Mouse (Mus musculus) intestine, postnatal 0 days (tissue): Measurements from ENCODE around the gene Stra8. TPM values are rescaled to one million over a fixed set of nuclear protein-coding genes. Genes with fewer than 3 reads are reported as not detected.
A peak's percentile ranks its signal among the peaks of the same experiment; 100 is the strongest.

ENCODE experiments used
- ATAC-seq: fragments of 200-750 bp; cut with Nextera tagmentation; 2 replicates; pipeline ENCODE4 v1.8.0; 2017; ENCODE audit warnings: mild to moderate bottlenecking, moderate TSS enrichment, moderate library complexity
- H3K27ac ChIP-seq: fragments of 300-500 bp; sonication (generic); 2 replicates; pipeline ENCODE4 v1.5.1; 2014; ENCODE audit warnings: mild to moderate bottlenecking, low read depth, low read length, moderate library complexity
- H3K27me3 ChIP-seq: fragments of 300-500 bp; sonication (generic); replicated peaks from 2 replicates; pipeline ENCODE4 v1.6.1; 2014; ENCODE audit warnings: low read length, mixed read lengths; ENCODE audit not compliant: control insufficient read depth, insufficient read depth
- H3K36me3 ChIP-seq: fragments of 300-500 bp; sonication (generic); 2 replicates; pipeline ENCODE4 v1.6.1; 2014; ENCODE audit warnings: mild to moderate bottlenecking, moderate library complexity; ENCODE audit not compliant: control insufficient read depth, insufficient read depth
- H3K4me1 ChIP-seq: fragments of 300-500 bp; sonication (generic); replicated peaks from 2 replicates; pipeline ENCODE4 v1.6.1; 2014; ENCODE audit warnings: antibody characterized with exemption, low read length, mixed read lengths; ENCODE audit not compliant: control insufficient read depth, insufficient read depth
- H3K4me2 ChIP-seq: fragments of 300-500 bp; sonication (generic); replicated peaks from 2 replicates; pipeline ENCODE4 v1.6.1; 2014; ENCODE audit warnings: low read depth, mild to moderate bottlenecking, moderate library complexity
- H3K4me3 ChIP-seq: fragments of 300-500 bp; sonication (generic); 2 replicates; pipeline ENCODE4 v1.5.1; 2014; ENCODE audit warnings: low read depth, low read length
- H3K9ac ChIP-seq: fragments of 300-500 bp; sonication (generic); 2 replicates; pipeline ENCODE4 v1.6.1; 2014; ENCODE audit warnings: mild to moderate bottlenecking, low read depth, low read length
- H3K9me3 ChIP-seq: fragments of 300-500 bp; sonication (generic); 2 replicates; pipeline ENCODE4 v1.6.1; 2016; ENCODE audit warnings: mixed run types; ENCODE audit not compliant: control insufficient read depth
- CTCF ChIP-seq: sonication (generic); IDR thresholded peaks from 2 replicates; pipeline ENCODE4 v1.5.1; 2016; ENCODE audit warnings: low read depth, mild to moderate bottlenecking, control low read depth, antibody characterized with exemption, moderate library complexity
- WGBS: fragments of 180-500 bp; shearing (Covaris S2); extraction: QIAGEN DNeasy Blood & Tissue Kit; methylation state at CpG from one replicate; pipeline ENCODE4 v1.1.7; 2014; 5-methylcytosine and 5-hydroxymethylcytosine counted together
- polyA plus RNA-seq: library from polyadenylated mRNA; unstranded; fragments of >200 nt; fragmentation: Nextera tagmentation; extraction: Ambion mirVana; gene quantifications from 2 replicates; pipeline ENCODE4 v1.2.1, GENCODE M21; 2015

The Stra8 gene
- polyA plus RNA-seq, 1 experiment from 2014 or later = not detected

- no peak overlapping the region for H3K9ac ChIP-seq
- H3K9me3 ChIP-seq = no peaks in the 10 kb centered on the region
- TF ChIP-seq CTCF = peak; percentile 56
- H3K4me1 ChIP-seq = peaks cover 5% of the 10 kb centered on the region; the same call in 1 of the 2 replicates
- WGBS = 41% methylated on average over 12 of the region's 12 CpGs
- peak; percentile 41 for ATAC-seq
- H3K4me2 ChIP-seq = peak overlapping the region; percentile 76; the same call in 1 of the 2 replicates
- no peaks in the 10 kb centered on the region for H3K27me3 ChIP-seq
- H3K36me3 ChIP-seq = peaks cover 18% of the 10 kb centered on the region; the same call in 1 of the 2 replicates
- no peak overlapping the region for H3K4me3 ChIP-seq
- peak overlapping the region; percentile 93 for H3K27ac ChIP-seq
These were observed 43.8 kb upstream of the Stra8 start for GRCm38 (mm10) chr6:34875966-34876834.

GRCm38 (mm10) chr6:34876835-34877156 lies 43.2 kb upstream of the Stra8 start:
- H3K27ac ChIP-seq = peak overlapping the region; percentile 93
- peak; percentile 37 for ATAC-seq

GRCm38 (mm10) chr6:34877509-34878321 lies 42.2 kb upstream of the Stra8 start, which contains the start of gene Cyren:
Gene Cyren, minus strand, starts transcription at chr6:34878060.
- Histone ChIP-seq H3K36me3 (peaks cover 12% of the 10 kb centered on the region; the same call in 1 of the 2 replicates), H3K27me3 (no peaks in the 10 kb centered on the region), H3K27ac (peak within 1 kb of the TSS; percentile 93), H3K9me3 (no peaks in the 10 kb centered on the region), H3K9ac (peak within 1 kb of the TSS; percentile 79), H3K4me1 (peaks cover 5% of the 10 kb centered on the region; the same call in 1 of the 2 replicates), H3K4me2 (peak within 1 kb of the TSS; percentile 76), H3K4me3 (peak within 1 kb of the TSS; percentile 74)
- peak; percentile 86 for TF ChIP-seq CTCF
- WGBS = under 1% methylated on average over 56 of the region's 56 CpGs
- peak; percentile 91 for ATAC-seq

More at GRCm38 (mm10) chr6:34876835-34877156, 43.2 kb upstream of the Stra8 start:
- Histone ChIP-seq H3K9ac (peak overlapping the region; percentile 79; the same call in 1 of the 2 replicates), H3K4me3 (peak overlapping the region; percentile 74; the same call in 1 of the 2 replicates), H3K9me3 (no peaks in the 10 kb centered on the region), H3K27me3 (no peaks in the 10 kb centered on the region), H3K36me3 (peaks cover 19% of the 10 kb centered on the region; the same call in 1 of the 2 replicates), H3K4me1 (peaks cover 5% of the 10 kb centered on the region; the same call in 1 of the 2 replicates), H3K4me2 (peak overlapping the region; percentile 76)
- WGBS = 19% methylated on average over 2 of the region's 2 CpGs
- TF ChIP-seq CTCF = no peak

GRCm38 (mm10) chr6:34879101-34879740 lies 40.7 kb upstream of the Stra8 start:
- Histone ChIP-seq H3K9ac (no peak overlapping the region), H3K4me3 (no peak overlapping the region), H3K4me1 (peaks cover 5% of the 10 kb centered on the region; the same call in 1 of the 2 replicates), H3K27ac (no peak overlapping the region), H3K36me3 (peaks cover 9% of the 10 kb centered on the region; the same call in 1 of the 2 replicates), H3K27me3 (no peaks in the 10 kb centered on the region), H3K4me2 (no peak overlapping the region), H3K9me3 (no peaks in the 10 kb centered on the region)
- TF ChIP-seq CTCF = no peak
- no peak for ATAC-seq
- 88% methylated on average over 16 of the region's 16 CpGs for WGBS

- TF ChIP-seq CTCF = peak; percentile 74
- 59% methylated on average over 6 of the region's 6 CpGs for WGBS
These were observed 40.0 kb upstream of the Stra8 start for GRCm38 (mm10) chr6:34879911-34880475.

More at GRCm38 (mm10) chr6:34879911-34880475, 40.0 kb upstream of the Stra8 start:
- Histone ChIP-seq H3K27ac (no peak overlapping the region), H3K4me2 (no peak overlapping the region), H3K9me3 (no peaks in the 10 kb centered on the region), H3K9ac (no peak overlapping the region), H3K4me3 (no peak overlapping the region), H3K36me3 (peaks cover 9% of the 10 kb centered on the region; the same call in 1 of the 2 replicates), H3K4me1 (peaks cover 5% of the 10 kb centered on the region; the same call in 1 of the 2 replicates), H3K27me3 (no peaks in the 10 kb centered on the region)
- ATAC-seq = no peak
